Mouse (Mus musculus): ENCODE measurements around the gene Plpp3. TPM values are rescaled to one million over a fixed set of nuclear protein-coding genes. Genes with fewer than 3 reads are reported as not detected.

Plpp3 gene
- polyA plus RNA-seq, 1 experiment from 2014 or later: 51.7 TPM

DNA sequence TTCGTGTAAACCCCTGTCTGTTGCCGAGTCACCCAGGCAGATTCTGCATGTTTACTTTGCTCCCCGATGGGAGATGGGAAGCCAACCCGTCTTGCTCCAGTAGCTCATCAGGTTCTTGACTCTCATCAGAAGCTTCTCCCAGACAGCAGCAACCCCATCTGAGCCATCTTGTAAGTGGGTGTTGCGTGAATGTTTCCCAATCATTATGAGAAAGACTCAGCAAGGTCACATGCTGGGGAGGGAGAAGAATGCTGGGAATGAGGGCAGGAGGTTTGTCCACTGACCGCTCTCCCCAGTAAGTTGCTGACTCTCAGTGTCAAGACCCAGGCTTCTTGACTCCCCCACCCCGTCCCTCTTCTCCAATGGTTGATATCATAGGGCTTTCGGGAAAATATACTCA lies 73.0 kb downstream of the Plpp3 start:
- ChIA-PET POLR2A (interaction anchor here (1.0 kb wide), 1 partner anchor 477 kb away, joined by 3 read pairs; no protein-coding TSS in a partner anchor), CTCF (interaction anchor here (1.1 to 1.2 kb wide), 2 partner anchors 43 to 45 kb away, joined by 3 to 4 read pairs; no protein-coding TSS in a partner anchor)
- in situ Hi-C loops (cut with MboI; ENCODE audit: low pct_unique_long_range_greater_than_20kb): no loop called here
- no peak for TF ChIP-seq CTCF (IDR thresholded peaks at IDR 0.05)
- peak; percentile 74 for ATAC-seq
- no peaks in the 10 kb centered on the region for H3K27me3 ChIP-seq
- DNase-seq (ENCODE audit: low read depth, low spot score): peak; percentile 73

GRCm38 (mm10) chr4:105240233-105240632 lies 83.1 kb downstream of the Plpp3 start:
- TF ChIP-seq CTCF (IDR thresholded peaks at IDR 0.05): no peak
- CTCF ChIA-PET: no interaction called here
- in situ Hi-C loops (cut with MboI; ENCODE audit: low pct_unique_long_range_greater_than_20kb): no loop called here
- POLR2A ChIA-PET: no interaction called here
- H3K27me3 ChIP-seq: no peaks in the 10 kb centered on the region
- DNase-seq (ENCODE audit: low read depth, low spot score) (no peak), ATAC-seq (no peak)

DNA sequence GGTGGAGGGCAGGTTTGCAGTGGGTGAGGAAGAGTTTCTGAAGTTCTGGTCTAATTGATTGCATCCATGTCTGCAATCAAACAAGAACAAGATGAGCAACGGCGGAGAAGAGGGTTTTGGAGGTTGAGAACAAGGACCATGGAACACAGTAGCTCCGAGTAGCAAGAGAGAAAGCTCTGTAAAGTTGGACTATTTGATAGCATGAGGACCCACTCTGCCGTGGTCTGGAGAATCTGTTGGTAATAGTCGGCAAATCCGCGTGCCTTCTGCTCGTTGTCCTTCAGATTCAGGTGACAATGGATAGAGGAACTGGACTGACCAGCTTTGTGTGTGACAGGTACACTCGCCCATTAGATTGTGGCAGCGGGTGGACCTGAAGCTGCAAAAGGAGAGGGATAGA lies 87.8 kb downstream of the Plpp3 start:
- no peak for DNase-seq (ENCODE audit: low read depth, low spot score)
- ATAC-seq: no peak
- ChIA-PET CTCF (no interaction called here), POLR2A (no interaction called here)
- in situ Hi-C loops (cut with MboI; ENCODE audit: low pct_unique_long_range_greater_than_20kb): no loop called here
- no peaks in the 10 kb centered on the region for H3K27me3 ChIP-seq
- no peak for TF ChIP-seq CTCF (IDR thresholded peaks at IDR 0.05)

- no peak for ATAC-seq
- ChIA-PET POLR2A (no interaction called here), CTCF (no interaction called here)
- no peak for TF ChIP-seq CTCF (IDR thresholded peaks at IDR 0.05)
- DNase-seq (ENCODE audit: low read depth, low spot score): no peak
- in situ Hi-C loops (cut with MboI; ENCODE audit: low pct_unique_long_range_greater_than_20kb): no loop called here
- H3K27me3 ChIP-seq: no peaks in the 10 kb centered on the region
Observed at GRCm38 (mm10) chr4:105245479-105245944, 88.4 kb downstream of the Plpp3 start.

- in situ Hi-C loops (cut with MboI; ENCODE audit: low pct_unique_long_range_greater_than_20kb): no loop called here
- ATAC-seq (no peak), DNase-seq (ENCODE audit: low read depth, low spot score) (no peak)
- no peaks in the 10 kb centered on the region for H3K27me3 ChIP-seq
- ChIA-PET CTCF (no interaction called here), POLR2A (no interaction called here)
- no peak for TF ChIP-seq CTCF (IDR thresholded peaks at IDR 0.05)
Observed at GRCm38 (mm10) chr4:105246331-105246730, 89.2 kb downstream of the Plpp3 start.

- in situ Hi-C loops (cut with MboI; ENCODE audit: low pct_unique_long_range_greater_than_20kb): no loop called here
- ATAC-seq: no peak
- POLR2A ChIA-PET: no interaction called here
- H3K27me3 ChIP-seq: no peaks in the 10 kb centered on the region
- no peak for TF ChIP-seq CTCF (IDR thresholded peaks at IDR 0.05)
- CTCF ChIA-PET: no interaction called here
- DNase-seq (ENCODE audit: low read depth, low spot score): no peak
Observed at GRCm38 (mm10) chr4:105248161-105248560, 91.0 kb downstream of the Plpp3 start.

DNA sequence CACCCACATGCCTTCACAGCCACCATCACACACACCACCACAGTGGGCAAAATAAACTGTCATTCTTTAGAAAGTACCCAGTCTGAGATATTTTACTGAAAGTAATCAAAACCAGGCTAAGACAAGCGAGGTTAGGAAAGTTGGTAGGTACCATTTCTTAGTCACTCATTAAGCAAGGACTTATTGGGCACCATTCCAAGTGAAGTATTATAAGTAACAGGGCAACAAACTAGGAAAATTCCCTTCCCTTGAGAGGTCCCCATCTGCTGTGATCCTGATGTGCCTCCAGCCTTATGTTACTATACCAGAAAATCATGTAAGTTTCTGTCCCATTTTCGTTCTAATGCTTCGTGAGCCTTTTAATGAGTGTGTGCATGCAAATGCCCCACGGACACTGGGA lies 92.1 kb downstream of the Plpp3 start:
- no peaks in the 10 kb centered on the region for H3K27me3 ChIP-seq
- DNase-seq (ENCODE audit: low read depth, low spot score) (no peak), ATAC-seq (no peak)
- TF ChIP-seq CTCF (IDR thresholded peaks at IDR 0.05): no peak
- in situ Hi-C loops (cut with MboI; ENCODE audit: low pct_unique_long_range_greater_than_20kb): no loop called here
- ChIA-PET CTCF (interaction anchor here (0.6 kb wide), 1 partner anchor 64 kb away, joined by 3 read pairs; no protein-coding TSS in a partner anchor), POLR2A (no interaction called here)

- ChIA-PET CTCF (interaction anchor here (0.8 to 1.0 kb wide), 2 partner anchors 10 to 18 kb away, joined by 3 read pairs; no protein-coding TSS in a partner anchor), POLR2A (no interaction called here)
- in situ Hi-C loops (cut with MboI; ENCODE audit: low pct_unique_long_range_greater_than_20kb): no loop called here
- DNase-seq (ENCODE audit: low read depth, low spot score): no peak
- no peak for TF ChIP-seq CTCF (IDR thresholded peaks at IDR 0.05)
- no peak for ATAC-seq
- no peaks in the 10 kb centered on the region for H3K27me3 ChIP-seq
Observed at GRCm38 (mm10) chr4:105250946-105251345, 93.8 kb downstream of the Plpp3 start.

DNA sequence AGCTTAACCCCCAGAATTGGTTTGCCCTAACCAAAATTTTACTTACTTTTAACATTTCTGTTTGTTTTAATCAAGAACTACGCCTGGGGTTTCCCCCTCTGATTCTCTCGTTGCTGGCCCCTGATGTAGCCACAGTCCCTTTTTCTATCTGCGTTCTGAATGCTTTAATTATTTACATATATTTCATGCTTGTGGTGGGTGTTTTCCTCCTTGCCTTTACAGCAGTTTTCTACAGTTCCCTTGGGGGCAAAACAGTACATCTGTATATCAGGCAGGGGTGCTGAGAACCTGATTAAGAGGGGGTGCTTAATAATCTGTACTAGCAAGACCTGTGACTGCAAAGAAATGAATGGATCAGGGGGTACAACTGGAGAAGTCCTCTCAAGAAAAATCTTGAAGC lies 94.9 kb downstream of the Plpp3 start:
- no peaks in the 10 kb centered on the region for H3K27me3 ChIP-seq
- ChIA-PET POLR2A (no interaction called here), CTCF (no interaction called here)
- no peak for TF ChIP-seq CTCF (IDR thresholded peaks at IDR 0.05)
- in situ Hi-C loops (cut with MboI; ENCODE audit: low pct_unique_long_range_greater_than_20kb): no loop called here
- ATAC-seq (no peak), DNase-seq (ENCODE audit: low read depth, low spot score) (no peak)

GRCm38 (mm10) chr4:105252571-105253200 lies 95.5 kb downstream of the Plpp3 start:
- ATAC-seq (no peak), DNase-seq (ENCODE audit: low read depth, low spot score) (no peak)
- in situ Hi-C loops (cut with MboI; ENCODE audit: low pct_unique_long_range_greater_than_20kb): no loop called here
- no peaks in the 10 kb centered on the region for H3K27me3 ChIP-seq
- TF ChIP-seq CTCF (IDR thresholded peaks at IDR 0.05): no peak
- ChIA-PET POLR2A (no interaction called here), CTCF (no interaction called here)

GRCm38 (mm10) chr4:105253453-105254341 lies 96.5 kb downstream of the Plpp3 start:
- ChIA-PET CTCF (interaction anchor here (1.3 to 1.7 kb wide), 2 partner anchors 10 to 19 kb away, joined by 4 read pairs; no protein-coding TSS in a partner anchor), POLR2A (no interaction called here)
- no peak for ATAC-seq
- no peak for DNase-seq (ENCODE audit: low read depth, low spot score)
- TF ChIP-seq CTCF (IDR thresholded peaks at IDR 0.05): no peak
- in situ Hi-C loops (cut with MboI; ENCODE audit: low pct_unique_long_range_greater_than_20kb): no loop called here
- no peaks in the 10 kb centered on the region for H3K27me3 ChIP-seq
